Mouse (Mus musculus) heart, postnatal 25 days (tissue): ENCODE results near the gene Mob4. TPM values are rescaled to one million over a fixed set of nuclear protein-coding genes. Genes with fewer than 3 reads are reported as not detected.
"Not testable (repeated sequence)": the region's sequence is repeated elsewhere in the genome, so short reads cannot be mapped to it uniquely, and the experiment has no call there.

ENCODE experiments used
- DNase-seq: peaks from one replicate; pipeline ENCODE4 v3.0.0; 2022; ENCODE audit warnings: low spot score
- intact Hi-C: fragments of 180-260 bp; cut with DNase I; formaldehyde crosslinking; loops from one replicate; pipeline ENCODE4 v1.15.1; 2025
- total RNA-seq, 2 experiments: library from RNA; stranded (reverse); gene quantifications; 2 replicates each; pipeline ENCODE4 v1.2.3; 2021

Gene Mob4
- total RNA-seq = 10 to 100 TPM; 32.5 to 34.4 TPM

DNA sequence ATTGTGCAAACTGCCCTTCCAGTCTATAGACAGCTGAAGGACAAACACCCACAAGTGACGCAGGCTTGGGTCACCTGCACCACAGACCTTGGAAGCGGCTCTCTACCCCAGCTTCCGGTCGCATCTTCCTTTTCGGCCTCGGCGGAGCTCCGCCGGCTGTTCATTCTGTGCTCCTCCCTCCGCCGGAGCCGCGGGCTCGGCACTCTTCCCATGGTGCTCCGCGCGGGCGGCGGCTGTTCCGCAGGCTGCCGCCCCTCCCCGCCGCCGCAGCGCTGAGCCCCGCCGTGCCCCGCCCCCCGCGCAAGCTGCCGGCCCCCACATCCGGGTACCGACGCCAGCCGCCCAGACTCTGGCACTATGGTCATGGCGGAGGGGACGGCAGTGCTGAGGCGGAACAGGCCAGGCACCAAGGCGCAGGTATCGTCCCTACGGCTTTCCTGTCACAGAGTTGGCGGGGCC, at the start of gene Mob4:
Gene Mob4, plus strand, starts transcription at position 289 of the 459 bp plus-strand sequence.
- intact Hi-C loops = loop anchor here (1.0 to 5.0 kb wide), 3 partner anchors 44 to 104 kb away; partner anchors contain the start of gene Sf3b1
- peak; percentile 84 for DNase-seq

DNA sequence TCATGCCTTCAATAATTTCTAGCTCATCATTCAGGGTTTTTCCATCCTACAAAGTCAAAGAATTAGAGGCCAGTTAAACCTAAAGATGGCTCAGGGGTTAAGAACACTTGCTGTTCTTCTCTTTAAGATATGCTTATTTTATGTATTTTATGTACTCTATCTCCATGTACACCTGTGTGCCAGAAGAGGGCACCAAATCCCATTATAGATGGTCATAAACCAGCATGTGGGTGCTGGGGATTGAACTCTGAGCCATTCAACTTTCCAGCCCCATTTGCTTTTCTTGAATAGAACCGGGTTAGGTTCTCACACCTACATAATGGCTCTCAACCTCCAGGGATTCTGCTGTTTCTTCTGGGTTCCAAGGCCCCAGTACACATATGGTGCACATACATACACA, 48.9 kb upstream of the Mob4 start:
- intact Hi-C loops = no loop called here
- no peak for DNase-seq

DNA sequence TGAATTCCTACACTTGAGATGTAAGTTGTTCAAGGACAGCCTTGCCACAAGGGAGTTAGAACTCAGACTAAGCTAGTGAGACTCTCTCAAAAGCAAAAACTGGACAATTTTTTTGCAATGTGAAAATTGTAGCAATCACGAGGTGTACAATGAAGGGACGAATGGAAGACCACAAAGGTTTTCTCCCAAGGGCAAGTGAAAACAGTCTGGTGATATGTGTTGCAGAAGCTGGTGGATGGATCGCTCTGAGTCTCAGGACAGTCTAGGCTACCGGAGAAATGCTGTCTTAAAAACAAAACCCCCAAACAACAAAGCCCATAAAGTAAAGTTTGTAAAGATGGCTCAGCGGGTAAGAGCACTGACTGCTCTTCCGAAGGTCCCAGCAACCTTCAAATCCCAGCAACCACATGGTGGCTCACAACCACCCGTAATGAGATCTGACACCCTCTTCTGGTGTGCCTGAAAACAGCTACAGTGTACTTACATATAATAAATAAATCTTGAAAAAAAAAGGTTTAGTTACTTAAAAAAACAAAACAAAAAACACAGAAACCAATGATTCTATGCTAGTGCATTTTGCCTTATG, 45.2 kb upstream of the Mob4 start:
- intact Hi-C loops = loop anchor here (2.0 to 5.0 kb wide), 2 partner anchors 33 to 151 kb away; partner anchors contain the start of genes Coq10b and Mars2
- no peak for DNase-seq

DNA sequence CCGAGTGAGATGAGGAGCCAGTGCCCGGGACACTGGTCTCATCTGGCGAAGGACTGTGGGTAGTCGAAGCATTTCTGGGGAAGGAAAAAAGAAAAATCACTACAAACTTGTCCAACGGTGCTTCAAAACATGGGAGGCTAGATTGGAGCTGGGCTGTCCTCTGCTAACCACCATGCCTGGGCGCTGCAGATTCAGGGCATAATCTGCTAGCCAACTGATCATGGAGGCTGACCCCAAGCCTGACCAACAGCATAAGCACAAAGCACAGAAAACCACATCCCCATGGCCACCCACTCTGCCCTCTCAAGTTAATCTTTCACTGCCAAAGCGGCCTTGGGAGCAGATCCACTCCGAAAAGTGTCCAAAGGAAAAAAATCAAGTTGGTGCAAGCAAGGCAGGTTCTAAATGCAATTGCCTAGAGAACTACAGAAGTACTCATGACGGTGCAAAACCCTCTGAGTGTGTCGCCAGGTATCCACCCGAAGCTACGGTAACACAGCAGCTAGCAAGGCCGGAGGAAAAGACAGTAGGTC, 44.1 kb upstream of the Mob4 start:
- no peak for DNase-seq

DNA sequence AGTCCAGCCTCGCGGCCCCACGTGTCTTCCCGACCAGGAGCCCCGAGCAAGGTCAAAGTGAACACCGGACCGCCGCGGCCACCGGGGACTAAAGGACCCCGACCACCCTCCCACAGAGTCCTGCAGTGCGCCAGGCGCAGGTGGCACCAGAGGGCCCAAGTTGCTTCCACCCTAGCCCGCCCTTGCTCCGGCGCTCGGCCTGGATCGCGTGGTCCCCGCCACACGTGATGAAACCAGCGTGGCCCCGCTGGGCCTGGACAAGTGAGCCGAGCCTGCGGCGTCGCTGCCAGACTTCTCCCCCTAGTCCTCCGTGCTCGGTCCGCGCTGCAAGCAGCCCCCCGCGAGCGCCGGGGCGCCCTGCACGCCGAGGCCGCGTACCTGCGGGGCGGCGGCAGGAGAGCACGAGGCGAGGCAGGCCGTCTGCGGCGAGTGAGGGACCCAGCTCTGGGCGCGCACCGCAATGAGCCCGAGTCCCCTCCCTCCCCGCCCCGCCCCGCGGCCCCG, 43.6 kb upstream of the Mob4 start:
- peak; percentile 46 for DNase-seq

More for the DNA sequence above, 44.1 kb upstream of the Mob4 start:
- intact Hi-C loops = loop anchor here (1.0 to 5.0 kb wide), 4 partner anchors 34 to 150 kb away; partner anchors contain the start of genes Coq10b, Mars2, Mob4 and Sf3b1

DNA sequence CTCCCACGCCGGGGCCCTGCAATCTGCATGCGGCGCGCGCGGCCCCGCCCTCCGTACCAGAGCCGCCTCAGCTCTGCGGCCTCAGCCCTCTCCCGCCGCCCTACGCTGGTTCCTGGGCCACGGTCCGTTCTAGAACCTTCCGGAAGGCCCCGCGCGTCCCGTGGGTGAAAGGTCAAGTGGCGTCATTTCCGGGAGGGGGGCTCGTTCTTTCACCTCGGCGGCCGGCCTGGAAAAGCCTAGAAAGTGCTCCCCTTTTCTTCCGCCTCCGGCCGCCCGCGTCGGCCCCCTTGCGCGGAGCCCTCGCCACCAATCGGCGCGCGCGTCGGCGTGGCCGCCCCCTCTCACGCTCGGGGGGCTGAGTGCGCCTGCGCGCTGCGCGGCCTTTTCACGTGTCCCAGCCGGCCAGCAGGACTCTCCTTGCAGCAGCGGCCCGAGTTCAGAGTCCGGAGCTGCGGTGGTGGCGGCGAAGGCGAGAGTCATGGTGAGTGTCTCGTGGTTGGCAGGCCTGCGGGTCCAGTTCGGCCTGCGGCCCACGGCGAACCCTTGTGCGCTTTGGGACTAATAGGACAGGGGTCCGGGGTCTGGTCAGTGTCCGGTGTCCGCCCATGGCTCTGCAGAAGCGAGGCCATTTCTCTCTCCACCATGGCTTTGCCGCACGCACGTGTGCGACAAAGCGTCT, 43.0 kb upstream of the Mob4 start, which contains the start of the genes Hspe1 and Hspd1:
Gene Hspe1, plus strand, starts transcription at position 201 of the 679 bp plus-strand sequence.
Gene Hspd1, minus strand, starts transcription at position 312 of the 679 bp plus-strand sequence.
- intact Hi-C loops = loop anchor here (1.0 to 5.0 kb wide), 4 partner anchors 35 to 149 kb away; partner anchors contain the start of genes Coq10b, Mars2, Mob4 and Sf3b1

More for the DNA sequence above, 43.6 kb upstream of the Mob4 start:
- intact Hi-C loops = loop anchor here (1.0 to 5.0 kb wide), 4 partner anchors 35 to 150 kb away; partner anchors contain the start of genes Coq10b, Mars2, Mob4 and Sf3b1

DNA sequence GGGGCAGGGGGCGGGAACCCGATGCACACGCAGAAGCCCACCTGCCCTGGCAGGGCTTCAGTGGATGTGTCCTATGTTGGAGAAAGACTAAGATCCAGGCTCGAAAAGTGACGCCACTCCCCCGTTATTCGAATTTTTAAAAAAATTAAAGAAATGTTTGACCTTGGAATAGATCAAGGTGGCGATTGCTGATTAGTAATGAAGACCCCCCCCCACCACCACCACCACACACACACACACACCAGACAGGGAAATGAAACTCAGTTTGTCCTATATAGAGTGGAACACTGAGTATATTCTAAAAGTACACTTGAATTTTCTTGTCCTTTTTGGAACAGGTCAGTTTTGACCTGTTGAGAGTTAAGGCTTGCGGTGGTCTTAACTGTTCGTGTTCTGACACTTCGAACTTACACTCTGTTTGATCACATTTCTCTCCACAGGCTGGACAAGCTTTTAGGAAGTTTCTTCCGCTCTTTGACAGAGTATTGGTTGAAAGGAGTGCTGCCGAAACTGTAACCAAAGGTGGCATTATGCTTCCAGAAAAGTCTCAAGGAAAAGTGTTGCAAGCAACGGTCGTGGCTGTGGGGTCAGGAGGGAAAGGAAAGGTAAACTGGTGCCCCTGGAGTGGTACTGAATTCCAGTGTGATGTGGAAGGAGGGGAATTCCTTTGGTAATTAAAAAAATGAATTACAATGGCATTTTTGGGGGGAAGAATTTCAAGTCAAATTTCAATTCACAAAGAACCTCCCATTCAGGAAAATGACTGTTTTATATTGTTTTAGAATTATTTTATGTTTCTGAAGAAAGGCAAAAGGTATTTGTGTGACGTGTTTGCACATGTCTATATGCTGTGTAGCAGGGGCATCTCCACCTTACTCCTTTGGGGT, 42.2 kb upstream of the Mob4 start:
- DNase-seq = no peak
- intact Hi-C loops = loop anchor here (5.0 kb wide), 1 partner anchor 148 kb away; the partner anchor contains the start of gene Mars2

More for the DNA sequence above, 43.0 kb upstream of the Mob4 start, which contains the start of the genes Hspe1 and Hspd1:
- peak; percentile 97 for DNase-seq

DNA sequence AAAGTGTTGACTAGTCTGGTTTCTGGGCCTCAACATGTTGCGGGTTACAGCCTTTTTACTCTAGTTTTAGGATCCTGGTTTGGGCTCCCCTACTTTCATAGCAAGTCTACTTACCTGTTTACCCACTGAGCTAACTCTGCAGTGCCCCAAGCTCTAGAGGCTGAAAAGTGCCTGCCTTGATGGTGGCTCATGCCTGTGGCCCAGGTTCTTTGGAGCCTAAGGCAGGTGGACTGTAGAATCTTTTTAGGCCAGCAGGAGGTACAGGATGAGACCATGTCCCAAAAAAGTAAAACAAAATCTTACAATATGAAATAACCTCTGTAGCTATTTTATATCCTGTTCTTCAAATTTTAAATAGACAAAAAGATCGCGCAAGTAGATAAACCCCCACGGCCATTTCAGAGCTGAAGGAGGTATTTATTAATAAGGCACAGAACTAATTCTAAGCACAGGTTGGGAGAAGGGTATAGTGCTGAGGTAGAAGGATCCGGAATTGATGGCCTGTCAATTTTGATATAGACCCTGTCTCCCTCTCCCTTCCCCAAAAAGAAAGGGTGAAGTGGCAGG, 41.5 kb upstream of the Mob4 start:
- intact Hi-C loops = loop anchor here (5.0 kb wide), 1 partner anchor 148 kb away; the partner anchor contains the start of gene Mars2
- no peak for DNase-seq

DNA sequence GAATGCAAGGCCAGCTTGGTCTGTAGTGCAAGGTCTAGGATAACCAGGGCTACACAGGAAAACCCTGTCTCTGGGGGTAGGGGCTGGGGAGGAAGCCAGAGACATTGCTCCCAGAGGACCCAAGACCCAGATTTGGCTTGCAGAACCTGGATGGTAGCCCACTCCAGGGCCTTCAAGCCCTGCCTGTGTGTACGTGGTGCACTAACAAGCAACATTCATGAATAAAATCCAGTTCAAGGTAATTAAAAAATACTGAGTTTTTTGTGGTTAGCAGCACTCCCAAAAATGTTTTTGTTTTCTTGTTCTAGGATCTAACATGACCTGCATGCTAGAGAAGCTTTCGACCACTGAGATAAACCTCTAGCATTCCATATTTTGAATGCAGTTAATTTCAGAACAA, 39.0 kb upstream of the Mob4 start:
- intact Hi-C loops = no loop called here
- DNase-seq = no peak

DNA sequence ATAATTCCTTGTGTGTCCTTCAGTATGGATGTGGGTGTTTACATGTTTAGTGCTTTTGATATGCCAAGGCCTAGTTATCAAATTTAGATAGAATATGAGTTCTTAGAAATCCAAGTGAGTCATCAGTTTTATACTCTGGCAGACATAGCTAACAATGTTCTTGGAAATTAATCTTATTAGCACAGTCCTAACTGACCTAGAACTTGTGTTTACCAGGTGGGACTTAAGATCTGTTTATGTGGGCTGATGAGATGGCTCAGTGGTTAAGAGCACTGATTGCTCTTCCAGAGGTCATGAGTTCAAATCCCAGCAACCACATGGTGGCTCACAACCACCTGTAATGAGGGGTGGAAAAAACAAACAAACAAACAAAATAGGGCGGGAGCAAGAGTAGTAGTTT, 38.6 kb upstream of the Mob4 start:
- DNase-seq = no peak
- intact Hi-C loops = no loop called here

DNA sequence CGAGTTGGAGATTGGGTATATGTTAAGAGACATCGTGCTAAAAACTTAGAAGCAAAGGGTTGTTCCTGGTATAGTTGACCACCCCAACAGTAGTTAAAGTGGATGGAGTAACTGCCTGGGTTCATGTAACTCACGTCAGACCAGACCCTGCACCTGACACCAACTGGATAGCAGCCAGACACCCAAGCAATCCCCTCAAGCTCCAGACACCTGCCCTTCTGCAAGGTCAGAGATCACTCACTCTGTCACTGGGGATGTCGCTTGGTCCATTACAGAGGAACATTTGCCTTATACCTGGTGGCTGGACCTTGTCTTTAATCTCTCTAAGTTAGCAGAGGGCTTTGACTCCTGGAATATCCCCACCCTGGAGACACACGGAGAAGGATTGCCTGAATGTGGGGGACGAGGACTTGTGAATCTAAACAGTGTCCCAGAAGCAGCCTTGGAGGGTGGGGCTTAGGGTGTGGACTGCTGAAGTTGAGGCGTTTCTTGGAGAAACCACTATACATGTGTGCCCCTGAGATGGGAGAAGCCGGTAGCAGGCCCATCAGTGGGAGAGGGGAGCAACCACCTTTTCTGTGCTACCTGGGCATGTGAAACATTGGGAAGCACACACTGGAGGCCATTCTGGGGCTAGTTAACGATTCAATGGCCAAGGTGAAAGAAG, 24.0 kb upstream of the Mob4 start:
- intact Hi-C loops = no loop called here

DNA sequence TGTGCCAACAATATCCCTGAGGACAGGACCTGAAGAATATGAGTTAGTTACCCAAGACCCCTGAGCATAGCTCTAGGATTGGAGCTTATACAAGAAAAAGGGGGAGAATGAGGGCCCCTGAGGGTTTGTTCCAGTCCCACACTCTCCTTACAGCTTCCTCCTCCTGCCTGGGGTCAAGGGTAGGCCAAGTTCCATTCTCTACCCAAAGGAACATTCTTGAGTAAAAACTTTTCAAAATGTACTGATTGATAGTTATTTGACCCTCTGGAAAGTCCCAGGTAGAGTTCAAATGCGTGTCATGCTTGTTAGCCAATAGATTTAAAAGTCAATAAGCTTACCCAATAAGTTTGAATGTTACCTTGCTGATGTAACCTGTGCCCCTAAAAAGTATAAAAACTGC, 23.4 kb upstream of the Mob4 start:
- intact Hi-C loops = no loop called here
- no peak for DNase-seq

More for the DNA sequence above, 24.0 kb upstream of the Mob4 start:
- no peak for DNase-seq

DNA sequence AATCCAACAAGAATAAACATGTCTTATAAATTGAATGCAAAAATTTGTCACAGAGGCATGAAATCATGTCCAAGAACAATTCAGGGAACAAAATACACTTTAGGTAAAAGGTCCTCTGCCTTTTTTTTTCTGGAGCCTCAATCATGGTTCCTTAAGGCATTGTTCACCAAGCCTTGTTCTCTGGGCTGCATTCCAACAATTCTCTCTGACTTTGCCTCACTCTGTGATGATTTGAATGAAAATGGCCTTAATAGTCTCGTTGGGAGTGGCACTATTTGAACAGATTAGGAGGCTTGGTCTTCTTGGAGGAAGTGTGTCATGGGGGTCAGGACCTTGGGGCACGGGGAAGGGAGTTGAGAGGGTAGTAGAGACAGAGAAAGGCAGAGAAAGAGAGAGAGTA, 22.6 kb upstream of the Mob4 start:
- intact Hi-C loops = no loop called here
- DNase-seq = no peak

DNA sequence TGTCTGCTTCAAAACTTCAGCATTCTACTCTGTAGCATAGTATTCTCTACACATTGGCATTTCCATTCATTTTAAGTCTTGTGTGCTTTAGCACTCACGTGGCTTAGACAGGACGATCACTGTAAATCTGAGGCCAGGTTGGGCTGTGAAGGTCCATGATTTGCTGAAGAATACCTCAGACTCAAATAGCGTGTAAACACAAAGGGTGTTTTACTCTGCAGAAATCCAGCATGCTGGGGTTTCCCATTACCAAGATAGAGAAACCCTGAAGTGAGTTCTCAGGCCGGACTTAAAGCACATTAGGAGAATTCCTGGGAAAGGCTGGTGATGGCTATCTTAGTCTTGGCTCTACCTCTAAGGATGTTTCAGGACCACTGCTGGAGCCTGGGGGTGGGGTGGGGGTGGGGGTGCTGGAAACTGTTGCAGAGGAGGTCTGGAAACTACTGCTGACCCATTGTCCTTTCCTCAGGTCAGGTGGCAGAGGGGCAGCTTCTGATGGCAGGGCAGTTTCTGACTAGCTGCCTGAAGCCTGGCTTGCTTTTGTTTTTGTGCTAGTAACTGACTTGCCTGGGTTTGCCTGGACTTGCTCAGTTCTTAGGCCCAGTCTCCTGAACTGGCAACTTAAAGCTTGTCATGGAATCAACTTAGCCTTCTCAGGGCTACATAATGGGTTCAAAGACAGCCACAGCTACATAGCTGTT, 21.8 kb upstream of the Mob4 start:
- intact Hi-C loops = no loop called here
- DNase-seq = no peak

DNA sequence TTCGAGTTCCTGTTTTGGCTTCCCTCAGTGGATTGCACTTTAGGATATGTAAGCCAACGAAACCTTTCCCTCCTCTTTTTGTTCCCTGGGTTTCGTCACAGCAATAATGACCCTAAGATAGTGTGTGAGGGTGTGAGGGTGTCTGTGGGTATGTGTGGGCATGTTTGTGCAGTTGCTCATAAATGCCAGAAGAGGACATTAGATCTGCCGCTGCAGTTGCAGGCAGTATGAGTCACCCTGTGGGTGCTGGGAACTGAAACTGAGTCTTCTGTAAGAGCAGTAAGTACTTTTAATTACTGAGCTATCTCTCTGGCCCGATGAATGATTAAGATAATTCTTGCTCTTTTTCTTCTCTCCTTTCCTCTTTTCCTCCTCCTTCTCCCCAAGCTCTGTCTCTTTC, 8.0 kb upstream of the Mob4 start:
- intact Hi-C loops = no loop called here
- DNase-seq = no peak

DNA sequence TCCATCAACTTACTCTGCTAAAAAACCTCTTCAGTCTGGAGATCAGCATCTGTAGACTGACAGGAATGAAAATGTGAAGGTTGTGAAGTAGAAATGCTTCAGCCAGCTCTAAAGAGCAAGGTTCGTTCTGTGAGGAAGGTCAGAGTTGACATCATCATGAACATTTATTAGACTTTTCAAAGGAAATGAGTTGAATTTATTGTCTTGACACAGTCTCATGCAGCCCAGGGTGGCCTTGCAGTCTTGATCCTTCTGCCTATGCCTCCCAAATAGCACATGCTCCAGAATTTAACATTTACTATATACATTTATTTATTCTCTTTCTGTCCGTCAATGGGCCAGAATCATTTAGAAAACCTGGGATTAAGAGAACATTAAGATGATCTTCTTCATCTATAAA, 7.5 kb upstream of the Mob4 start:
- intact Hi-C loops = no loop called here
- no peak for DNase-seq

DNA sequence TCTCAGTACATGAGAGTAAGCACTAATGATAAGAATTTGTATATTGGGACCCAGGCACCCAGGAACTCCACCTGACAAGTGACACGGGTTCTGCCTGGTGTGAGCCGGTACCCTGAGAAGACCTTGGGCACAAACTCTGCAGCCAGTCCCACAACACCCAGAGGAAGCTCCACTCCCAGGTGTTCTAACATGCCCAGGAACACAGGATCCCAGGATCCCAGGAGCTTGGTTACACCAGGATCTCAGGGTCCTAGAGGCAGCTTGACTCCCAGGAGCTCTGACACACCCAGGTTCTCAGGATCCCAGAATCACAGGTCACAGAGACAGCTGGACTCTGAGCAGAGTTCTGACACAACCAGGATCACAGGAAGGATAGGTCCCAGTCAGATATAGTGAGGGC, 6.9 kb upstream of the Mob4 start:
- DNase-seq, intact Hi-C loops: not testable (repeated sequence)

DNA sequence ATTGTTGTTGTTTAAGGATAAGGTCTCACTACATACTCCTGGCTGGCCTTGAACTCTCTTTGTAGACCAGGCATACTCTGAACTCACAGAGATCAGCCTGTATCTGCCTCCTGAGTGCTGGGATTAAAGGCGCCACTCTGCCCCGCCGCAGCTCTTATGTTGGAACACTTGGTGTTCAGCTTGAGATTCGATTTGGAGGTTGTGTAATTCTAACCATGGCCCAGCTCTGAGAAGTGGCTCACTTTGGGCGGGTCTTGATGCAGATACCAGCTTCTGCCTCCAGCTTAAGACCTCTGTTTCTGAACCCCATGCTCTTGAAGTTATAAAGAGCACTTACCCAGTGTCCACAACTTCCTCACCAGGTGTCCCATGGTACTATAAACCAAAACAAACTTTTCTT, 1.3 kb upstream of the Mob4 start:
- intact Hi-C loops = loop anchor here (2.0 to 5.0 kb wide), 2 partner anchors 93 to 103 kb away; partner anchors contain the start of gene Sf3b1

More for the DNA sequence above, 1.3 kb upstream of the Mob4 start:
- no peak for DNase-seq
